Mouse (Mus musculus): Measurements from ENCODE around the gene Fpr2. TPM values are rescaled to one million over a fixed set of nuclear protein-coding genes. Genes with fewer than 3 reads are reported as not detected.
"Not testable (repeated sequence)": the region's sequence is repeated elsewhere in the genome, so short reads cannot be mapped to it uniquely, and the experiment has no call there.

The Fpr2 gene
- polyA plus RNA-seq, 1 experiment from 2014 or later, result not detected

DNA sequence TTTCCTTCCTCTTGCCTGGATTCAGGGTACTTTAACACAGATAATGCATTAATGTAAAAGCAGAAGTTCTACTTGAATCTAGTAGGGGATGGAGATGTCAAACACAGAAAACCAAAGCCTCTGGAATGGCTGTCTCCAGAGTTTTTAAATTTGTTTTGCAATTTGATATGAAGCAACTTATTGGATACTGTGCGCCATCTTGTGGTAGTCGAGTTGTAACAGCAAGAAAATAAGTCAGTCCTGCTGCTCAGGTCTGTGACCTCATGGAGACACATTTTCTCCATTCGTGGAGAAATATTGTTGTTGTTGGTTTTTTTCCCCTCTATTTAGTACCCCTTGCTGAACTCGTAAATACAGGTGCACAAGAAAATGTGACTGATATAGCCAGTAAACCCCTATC lies 8.4 kb downstream of the Fpr2 start:
- no peaks in the 10 kb centered on the region for H3K9me3 ChIP-seq (replicated peaks)
- H3K9ac ChIP-seq, result no peak overlapping the region
- H3K27me3 ChIP-seq, result no peaks in the 10 kb centered on the region
- ATAC-seq (ENCODE audit: low FRiP score), result no peak
- no peaks in the 10 kb centered on the region for H3K36me3 ChIP-seq
- WGBS, result 6% methylated on average over 4 of the region's 4 CpGs
- no peak overlapping the region for H3K27ac ChIP-seq
- no peak overlapping the region for H3K4me3 ChIP-seq
- H3K4me1 ChIP-seq, result no peaks in the 10 kb centered on the region
- no peak overlapping the region for H3K4me2 ChIP-seq (replicated peaks)

DNA sequence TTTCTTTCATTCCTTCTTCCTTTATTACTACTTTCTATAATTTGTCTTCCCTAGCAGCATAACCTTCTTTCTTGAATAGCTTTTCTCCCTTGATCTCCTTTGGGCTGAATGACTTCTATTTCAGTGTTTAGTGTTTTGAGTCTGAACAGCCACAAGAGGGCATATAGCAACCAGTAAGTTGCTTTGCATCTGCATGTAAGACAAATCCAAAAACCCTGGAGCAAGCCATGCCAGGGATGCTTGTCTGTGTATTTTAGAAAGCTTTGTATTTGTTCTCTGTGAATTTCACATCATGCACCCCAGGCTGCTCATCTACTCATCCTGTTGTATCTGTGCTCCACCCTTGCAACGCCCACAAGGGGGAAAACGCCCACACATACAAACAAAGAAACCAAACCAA lies 11.6 kb downstream of the Fpr2 start:
- no peaks in the 10 kb centered on the region for H3K36me3 ChIP-seq
- H3K4me1 ChIP-seq, result no peaks in the 10 kb centered on the region
- no peak overlapping the region for H3K4me2 ChIP-seq (replicated peaks)
- no peaks in the 10 kb centered on the region for H3K9me3 ChIP-seq (replicated peaks)
- H3K27ac ChIP-seq, result no peak overlapping the region
- no peak overlapping the region for H3K9ac ChIP-seq
- no peak overlapping the region for H3K4me3 ChIP-seq
- H3K27me3 ChIP-seq, result no peaks in the 10 kb centered on the region
- 79% methylated on average over 2 of the region's 2 CpGs for WGBS
- ATAC-seq (ENCODE audit: low FRiP score), result no peak

- no peaks in the 10 kb centered on the region for H3K9me3 ChIP-seq (replicated peaks)
- no peaks in the 10 kb centered on the region for H3K36me3 ChIP-seq
- no peak overlapping the region for H3K27ac ChIP-seq
- H3K27me3 ChIP-seq, result no peaks in the 10 kb centered on the region
- no peak overlapping the region for H3K4me2 ChIP-seq (replicated peaks)
- no peak overlapping the region for H3K9ac ChIP-seq
- no peak for ATAC-seq (ENCODE audit: low FRiP score)
- WGBS, result 85% methylated on average over 1 of the region's 1 CpGs
- no peaks in the 10 kb centered on the region for H3K4me1 ChIP-seq
- no peak overlapping the region for H3K4me3 ChIP-seq
These were observed 13.1 kb downstream of the Fpr2 start for GRCm38 (mm10) chr17:17900768-17901167.

DNA sequence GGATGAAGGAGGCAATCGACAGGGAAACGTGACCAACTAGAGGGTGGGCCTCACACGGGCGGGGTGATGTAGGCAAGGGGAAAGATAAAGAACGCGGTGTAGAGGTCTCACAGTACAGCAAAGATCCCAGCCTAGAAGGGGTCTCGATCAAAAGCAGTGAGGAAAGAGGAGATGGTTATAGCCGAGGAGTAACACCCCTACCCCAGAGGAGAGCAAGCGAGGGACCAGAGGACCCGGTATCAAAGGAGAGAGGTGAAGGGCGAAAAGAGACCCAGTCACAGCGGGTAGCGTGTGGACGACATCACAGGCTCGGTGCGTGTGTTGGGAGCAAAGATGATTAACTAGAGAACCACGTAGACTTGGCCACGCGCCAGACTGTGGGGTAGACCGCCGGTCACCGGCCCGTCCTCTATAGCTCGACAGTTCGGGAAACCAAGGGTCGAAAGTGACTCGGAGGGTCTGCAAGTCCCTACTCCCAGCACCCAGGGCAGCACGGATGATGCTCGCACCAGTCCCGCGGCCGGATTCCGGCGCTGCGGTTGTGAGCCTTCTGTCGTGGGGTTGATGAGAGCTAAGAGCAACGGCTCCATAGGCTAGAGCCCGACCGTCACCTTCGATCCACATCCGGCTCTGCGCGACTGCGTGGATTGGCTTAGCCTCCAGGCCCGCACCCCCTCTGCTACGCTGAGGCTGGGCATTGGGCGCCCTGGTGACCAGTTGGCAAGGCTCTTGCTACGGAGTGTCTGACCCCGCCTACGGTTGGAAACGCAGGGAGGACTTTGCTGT lies 22.2 kb downstream of the Fpr2 start:
- ATAC-seq (ENCODE audit: low FRiP score), result peak; percentile 100
- Histone ChIP-seq H3K9ac (peak overlapping the region; percentile 61), H3K4me2 (replicated peaks) (peak overlapping the region; percentile 56), H3K9me3 (replicated peaks) (peaks cover 8% of the 10 kb centered on the region; the same call in 1 of the 2 replicates), H3K4me3 (peak overlapping the region; percentile 44), H3K27ac (peak overlapping the region; percentile 45), H3K36me3 (no peaks in the 10 kb centered on the region), H3K4me1 (no peaks in the 10 kb centered on the region), H3K27me3 (no peaks in the 10 kb centered on the region)
- WGBS, result 17% methylated on average over 51 of the region's 51 CpGs

GRCm38 (mm10) chr17:17912618-17913017 lies 25.0 kb downstream of the Fpr2 start:
- not testable (repeated sequence) for H3K4me2 ChIP-seq (replicated peaks); H3K27ac ChIP-seq; H3K27me3 ChIP-seq; H3K36me3 ChIP-seq; H3K9me3 ChIP-seq (replicated peaks); H3K9ac ChIP-seq; ATAC-seq (ENCODE audit: low FRiP score); H3K4me1 ChIP-seq; H3K4me3 ChIP-seq
- WGBS, result 89% methylated on average over 8 of the region's 8 CpGs

DNA sequence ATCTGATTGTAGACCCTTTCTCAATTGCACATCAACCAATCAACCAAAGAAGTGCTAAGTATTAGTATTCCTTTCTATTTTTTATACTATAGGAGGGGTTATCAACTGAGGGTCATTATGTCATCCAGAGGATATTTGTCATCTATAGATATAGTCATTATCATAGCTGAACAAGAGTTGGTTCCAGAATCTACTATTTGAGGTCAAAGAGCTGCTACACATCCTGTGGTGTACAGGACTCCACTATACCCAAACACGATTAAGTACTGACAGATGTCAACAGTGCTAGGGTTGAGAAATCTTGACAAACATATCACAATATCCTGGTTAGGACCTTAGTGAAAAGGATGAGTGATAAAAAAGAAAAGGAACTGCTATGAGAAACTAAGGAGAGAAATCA lies 29.8 kb downstream of the Fpr2 start:
- H3K9ac ChIP-seq, result no peak overlapping the region
- H3K4me2 ChIP-seq (replicated peaks), result no peak overlapping the region
- no peak overlapping the region for H3K4me3 ChIP-seq
- H3K36me3 ChIP-seq, result no peaks in the 10 kb centered on the region
- H3K27ac ChIP-seq, result no peak overlapping the region
- ATAC-seq (ENCODE audit: low FRiP score), result no peak
- H3K9me3 ChIP-seq (replicated peaks), result no peaks in the 10 kb centered on the region
- no peaks in the 10 kb centered on the region for H3K27me3 ChIP-seq
- H3K4me1 ChIP-seq, result no peaks in the 10 kb centered on the region
- WGBS, result 87% methylated on average over 1 of the region's 1 CpGs

DNA sequence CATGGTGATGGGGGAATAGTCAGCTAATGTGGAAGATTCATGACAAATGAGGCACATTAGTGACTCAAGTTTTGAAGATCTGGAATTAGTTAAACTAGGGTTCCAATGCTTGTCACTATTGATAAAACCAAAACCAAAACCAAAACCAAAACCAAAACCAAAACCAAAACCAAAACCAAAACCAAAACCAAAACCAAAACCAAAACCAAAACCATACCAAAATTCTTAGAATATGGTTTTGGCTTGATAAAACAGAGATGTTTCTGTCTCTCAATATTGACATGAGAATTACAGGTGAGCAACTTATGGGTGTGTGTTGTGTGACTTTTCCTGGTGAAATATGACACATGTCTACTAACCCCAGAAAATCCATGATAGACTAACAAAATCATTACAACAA lies 30.2 kb downstream of the Fpr2 start:
- H3K9ac ChIP-seq, result no peak overlapping the region
- H3K27ac ChIP-seq, result no peak overlapping the region
- H3K9me3 ChIP-seq (replicated peaks), result no peaks in the 10 kb centered on the region
- no peaks in the 10 kb centered on the region for H3K36me3 ChIP-seq
- no peak for ATAC-seq (ENCODE audit: low FRiP score)
- no peaks in the 10 kb centered on the region for H3K4me1 ChIP-seq
- no peak overlapping the region for H3K4me3 ChIP-seq
- H3K27me3 ChIP-seq, result no peaks in the 10 kb centered on the region
- no peak overlapping the region for H3K4me2 ChIP-seq (replicated peaks)

Other genes with a start within 250 kb of the Fpr2 start
- not detected in 2 replicates for gene Vmn2r90, start 184.1 kb upstream of the Fpr2 start, polyA plus RNA-seq (2016; fragmentation: Nextera tagmentation; extraction: Ambion mirVana)
- 50.5 and 56.4 TPM in 2 replicates for gene Spaca6, start 60.7 kb upstream of the Fpr2 start, polyA plus RNA-seq (2016; fragmentation: Nextera tagmentation; extraction: Ambion mirVana)
- 1.3 and 1.4 TPM in 2 replicates for gene Has1, start 32.6 kb upstream of the Fpr2 start, polyA plus RNA-seq (2016; fragmentation: Nextera tagmentation; extraction: Ambion mirVana)
- 0.23 TPM in 1 of 2 replicates, not detected in the other for gene Fpr1, start 3.9 kb upstream of the Fpr2 start, polyA plus RNA-seq (2016; fragmentation: Nextera tagmentation; extraction: Ambion mirVana)
- gene Fpr3, start within 50 bp of the Fpr2 start, polyA plus RNA-seq (2016; fragmentation: Nextera tagmentation; extraction: Ambion mirVana), result not detected in 2 replicates
- not detected in 2 replicates for gene Fpr-rs4, start 133.9 kb downstream of the Fpr2 start, polyA plus RNA-seq (2016; fragmentation: Nextera tagmentation; extraction: Ambion mirVana)
- not detected in 2 replicates for gene Vmn2r124, start 161.6 kb downstream of the Fpr2 start, polyA plus RNA-seq (2016; fragmentation: Nextera tagmentation; extraction: Ambion mirVana)
- not detected in 2 replicates for gene Vmn2r91, start 197.2 kb downstream of the Fpr2 start, polyA plus RNA-seq (2016; fragmentation: Nextera tagmentation; extraction: Ambion mirVana)

Measured in hindbrain, embryonic 12.5 days (tissue).